Mouse (Mus musculus): Measurements from ENCODE around the gene Srebf2. TPM values are rescaled to one million over a fixed set of nuclear protein-coding genes. Genes with fewer than 3 reads are reported as not detected.
A peak's percentile ranks its signal among the peaks of the same experiment; 100 is the strongest.

Srebf2 gene
- polyA plus RNA-seq, 1 experiment from 2014 or later, result 161 TPM

GRCm38 (mm10) chr15:82161965-82162600 lies 15.1 kb downstream of the Srebf2 start:
- H3K27me3 ChIP-seq (ENCODE audit: control insufficient read depth, insufficient read depth, low read length), result no peaks in the 10 kb centered on the region
- WGBS, result 83% methylated on average over 12 of the region's 12 CpGs
- H3K4me1 ChIP-seq (ENCODE audit: control insufficient read depth, insufficient read depth, low read length), result peaks cover 63% of the 10 kb centered on the region
- H3K4me3 ChIP-seq (replicated peaks; ENCODE audit: low read length), result no peak overlapping the region
- H3K36me3 ChIP-seq (ENCODE audit: control insufficient read depth, insufficient read depth, low read length), result no peaks in the 10 kb centered on the region
- no peak overlapping the region for H3K4me2 ChIP-seq (ENCODE audit: low read depth, low read length)
- no peak overlapping the region for H3K9ac ChIP-seq (ENCODE audit: low read length)
- ATAC-seq (ENCODE audit: insufficient read depth, low FRiP score), result no peak
- no peaks in the 10 kb centered on the region for H3K9me3 ChIP-seq (replicated peaks; ENCODE audit: control insufficient read depth, low read length)
- no peak overlapping the region; the same call in 1 of the 2 replicates for H3K27ac ChIP-seq (ENCODE audit: low read length)

- Histone ChIP-seq H3K36me3 (ENCODE audit: control insufficient read depth, insufficient read depth, low read length) (no peaks in the 10 kb centered on the region), H3K4me2 (ENCODE audit: low read depth, low read length) (peak overlapping the region; percentile 15; the same call in 1 of the 2 replicates), H3K27me3 (ENCODE audit: control insufficient read depth, insufficient read depth, low read length) (no peaks in the 10 kb centered on the region), H3K9ac (ENCODE audit: low read length) (peak overlapping the region; percentile 28), H3K4me3 (replicated peaks; ENCODE audit: low read length) (no peak overlapping the region), H3K9me3 (replicated peaks; ENCODE audit: control insufficient read depth, low read length) (no peaks in the 10 kb centered on the region), H3K4me1 (ENCODE audit: control insufficient read depth, insufficient read depth, low read length) (peaks cover 65% of the 10 kb centered on the region), H3K27ac (ENCODE audit: low read length) (peak overlapping the region; percentile 89)
- ATAC-seq (ENCODE audit: insufficient read depth, low FRiP score), result no peak
- 78% methylated on average over 10 of the region's 10 CpGs for WGBS
These were observed 16.5 kb downstream of the Srebf2 start for GRCm38 (mm10) chr15:82163356-82164060.

- Histone ChIP-seq H3K27ac (ENCODE audit: low read length) (peak overlapping the region; percentile 89), H3K9ac (ENCODE audit: low read length) (peak overlapping the region; percentile 28), H3K36me3 (ENCODE audit: control insufficient read depth, insufficient read depth, low read length) (no peaks in the 10 kb centered on the region), H3K4me2 (ENCODE audit: low read depth, low read length) (peak overlapping the region; percentile 15; the same call in 1 of the 2 replicates), H3K4me1 (ENCODE audit: control insufficient read depth, insufficient read depth, low read length) (peaks cover 61% of the 10 kb centered on the region), H3K4me3 (replicated peaks; ENCODE audit: low read length) (no peak overlapping the region), H3K27me3 (ENCODE audit: control insufficient read depth, insufficient read depth, low read length) (no peaks in the 10 kb centered on the region), H3K9me3 (replicated peaks; ENCODE audit: control insufficient read depth, low read length) (no peaks in the 10 kb centered on the region)
- ATAC-seq (ENCODE audit: insufficient read depth, low FRiP score), result peak; percentile 37; the same call in 1 of the 2 replicates
- 44% methylated on average over 4 of the region's 4 CpGs for WGBS
These were observed 17.0 kb downstream of the Srebf2 start for GRCm38 (mm10) chr15:82164061-82164399.

GRCm38 (mm10) chr15:82164496-82164895 lies 17.5 kb downstream of the Srebf2 start:
- 0 out of 2 replicates have a peak overlapping the region, but pooled peaks have one; percentile 15 for H3K4me2 ChIP-seq (ENCODE audit: low read depth, low read length)
- WGBS, result 47% methylated on average over 7 of the region's 7 CpGs
- H3K9ac ChIP-seq (ENCODE audit: low read length), result peak overlapping the region; percentile 28; the same call in 1 of the 2 replicates
- no peaks in the 10 kb centered on the region for H3K9me3 ChIP-seq (replicated peaks; ENCODE audit: control insufficient read depth, low read length)
- no peak overlapping the region for H3K4me3 ChIP-seq (replicated peaks; ENCODE audit: low read length)
- H3K27me3 ChIP-seq (ENCODE audit: control insufficient read depth, insufficient read depth, low read length), result no peaks in the 10 kb centered on the region
- ATAC-seq (ENCODE audit: insufficient read depth, low FRiP score), result peak; percentile 61
- no peaks in the 10 kb centered on the region for H3K36me3 ChIP-seq (ENCODE audit: control insufficient read depth, insufficient read depth, low read length)
- peak overlapping the region; percentile 89 for H3K27ac ChIP-seq (ENCODE audit: low read length)
- H3K4me1 ChIP-seq (ENCODE audit: control insufficient read depth, insufficient read depth, low read length), result peaks cover 58% of the 10 kb centered on the region

GRCm38 (mm10) chr15:82165332-82166239 lies 18.6 kb downstream of the Srebf2 start:
- ATAC-seq (ENCODE audit: insufficient read depth, low FRiP score), result peak; percentile 31; the same call in 1 of the 2 replicates
- H3K36me3 ChIP-seq (ENCODE audit: control insufficient read depth, insufficient read depth, low read length), result 0 out of 2 replicates have a peak, but pooled peaks cover 6% of the 10 kb centered on the region
- H3K27me3 ChIP-seq (ENCODE audit: control insufficient read depth, insufficient read depth, low read length), result no peaks in the 10 kb centered on the region
- no peaks in the 10 kb centered on the region for H3K9me3 ChIP-seq (replicated peaks; ENCODE audit: control insufficient read depth, low read length)
- no peak overlapping the region for H3K4me3 ChIP-seq (replicated peaks; ENCODE audit: low read length)
- peaks cover 55% of the 10 kb centered on the region for H3K4me1 ChIP-seq (ENCODE audit: control insufficient read depth, insufficient read depth, low read length)
- 49% methylated on average over 8 of the region's 8 CpGs for WGBS
- H3K9ac ChIP-seq (ENCODE audit: low read length), result peak overlapping the region; percentile 28
- H3K4me2 ChIP-seq (ENCODE audit: low read depth, low read length), result no peak overlapping the region
- peak overlapping the region; percentile 84 for H3K27ac ChIP-seq (ENCODE audit: low read length)

- peak overlapping the region; percentile 84 for H3K27ac ChIP-seq (ENCODE audit: low read length)
- H3K4me1 ChIP-seq (ENCODE audit: control insufficient read depth, insufficient read depth, low read length), result peaks cover 47% of the 10 kb centered on the region
- no peaks in the 10 kb centered on the region for H3K27me3 ChIP-seq (ENCODE audit: control insufficient read depth, insufficient read depth, low read length)
- no peak for ATAC-seq (ENCODE audit: insufficient read depth, low FRiP score)
- H3K4me3 ChIP-seq (replicated peaks; ENCODE audit: low read length), result peak overlapping the region; percentile 10; the same call in 1 of the 2 replicates
- peaks cover 11% of the 10 kb centered on the region; the same call in 1 of the 2 replicates for H3K36me3 ChIP-seq (ENCODE audit: control insufficient read depth, insufficient read depth, low read length)
- H3K4me2 ChIP-seq (ENCODE audit: low read depth, low read length), result peak overlapping the region; percentile 23
- WGBS, result 45% methylated on average over 22 of the region's 22 CpGs
- peak overlapping the region; percentile 28 for H3K9ac ChIP-seq (ENCODE audit: low read length)
- no peaks in the 10 kb centered on the region for H3K9me3 ChIP-seq (replicated peaks; ENCODE audit: control insufficient read depth, low read length)
These were observed 19.5 kb downstream of the Srebf2 start for GRCm38 (mm10) chr15:82166240-82167100.

GRCm38 (mm10) chr15:82167201-82168168 lies 20.5 kb downstream of the Srebf2 start:
- peak overlapping the region; percentile 84 for H3K27ac ChIP-seq (ENCODE audit: low read length)
- WGBS, result 58% methylated on average over 23 of the region's 23 CpGs
- H3K9ac ChIP-seq (ENCODE audit: low read length), result peak overlapping the region; percentile 40
- 0 out of 2 replicates have a peak overlapping the region, but pooled peaks have one; percentile 23 for H3K4me2 ChIP-seq (ENCODE audit: low read depth, low read length)
- H3K4me3 ChIP-seq (replicated peaks; ENCODE audit: low read length), result no peak overlapping the region
- ATAC-seq (ENCODE audit: insufficient read depth, low FRiP score), result no peak
- H3K4me1 ChIP-seq (ENCODE audit: control insufficient read depth, insufficient read depth, low read length), result peaks cover 44% of the 10 kb centered on the region
- H3K27me3 ChIP-seq (ENCODE audit: control insufficient read depth, insufficient read depth, low read length), result no peaks in the 10 kb centered on the region
- H3K36me3 ChIP-seq (ENCODE audit: control insufficient read depth, insufficient read depth, low read length), result peaks cover 11% of the 10 kb centered on the region; the same call in 1 of the 2 replicates
- no peaks in the 10 kb centered on the region for H3K9me3 ChIP-seq (replicated peaks; ENCODE audit: control insufficient read depth, low read length)

Data from stomach, embryonic 16.5 days (tissue).